Mouse (Mus musculus) large intestine, adult 2 months (tissue): ENCODE measurements at regions not wholly inside any gene's neighbourhood (a gene's known extent, or its start where the extent isn't known, plus 50 kb on each side); places are given as distances from the start of the nearest gene placed in this dataset.

Source experiments
- DNase-seq: peaks from one replicate; pipeline ENCODE4 v3.0.0-alpha.2; 2012; ENCODE audit warnings: low read depth, low spot score
- WGBS: fragments of 180-500 bp; shearing (Covaris S2); methylation state at CpG from one replicate; pipeline ENCODE4 v1.1.7; 2018; 5-methylcytosine and 5-hydroxymethylcytosine counted together

DNA sequence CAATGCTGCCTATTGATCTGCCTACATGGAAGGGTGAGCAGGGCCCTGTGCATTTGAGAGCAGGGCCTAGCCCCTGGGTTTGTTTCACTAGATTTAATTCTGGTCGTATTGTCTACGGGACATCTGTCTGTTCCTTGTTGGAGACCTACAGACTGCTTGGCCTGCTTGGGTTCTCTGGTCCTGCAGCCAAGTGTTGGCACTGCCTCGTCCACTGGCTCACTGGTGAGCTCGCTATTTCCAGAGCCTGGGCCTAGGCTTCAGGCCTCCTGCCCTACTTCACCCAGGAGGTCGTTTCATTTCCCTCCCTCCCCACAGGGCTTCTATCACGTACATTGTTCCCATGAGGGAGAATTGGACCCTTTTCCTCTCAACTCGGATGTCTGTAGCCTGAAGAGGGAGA, 62.2 kb upstream of the Blcap start:
- WGBS: 57% methylated on average over 7 of the region's 7 CpGs
- DNase-seq: no peak

DNA sequence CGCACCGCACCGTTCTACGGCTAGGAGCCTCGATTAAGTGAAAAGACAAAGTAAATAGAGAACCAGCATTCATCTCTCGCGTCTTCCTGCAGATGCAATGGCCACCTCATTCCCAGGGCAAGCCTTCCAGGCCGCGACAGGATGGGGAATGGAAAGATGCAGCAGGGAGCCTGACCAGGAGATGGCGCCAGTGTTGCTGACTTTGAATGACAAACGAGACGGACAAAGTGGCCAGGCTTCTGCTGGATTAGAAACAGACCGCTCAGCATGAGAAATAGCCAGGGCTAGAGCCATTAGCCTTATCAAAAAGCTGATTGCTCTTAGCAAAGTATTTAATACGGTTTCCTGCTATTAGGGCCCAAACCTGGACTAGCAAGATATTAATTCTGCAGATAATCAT, 64.6 kb upstream of the Blcap start:
- peak; percentile 52 for DNase-seq
- 5% methylated on average over 14 of the region's 14 CpGs for WGBS

DNA sequence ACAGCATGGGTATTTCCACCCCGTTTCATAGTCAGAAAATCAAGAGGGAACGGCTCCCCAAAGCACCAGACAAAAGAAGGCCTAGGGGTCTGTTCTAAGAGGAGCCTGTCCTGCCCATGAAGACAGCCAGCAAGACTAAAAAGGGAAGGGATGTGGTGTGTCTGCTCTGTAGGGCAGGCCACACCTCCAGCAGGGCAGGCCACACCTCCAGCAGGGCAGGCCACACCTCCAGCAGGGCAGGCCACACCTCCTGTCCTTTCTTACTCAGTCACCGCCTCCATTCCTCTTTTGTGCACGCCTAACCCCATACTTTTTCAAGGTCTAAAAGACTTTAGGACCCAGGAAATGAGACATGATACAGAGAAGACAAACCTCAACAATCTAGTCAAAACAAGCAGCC, 69.8 kb upstream of the Blcap start:
- DNase-seq: no peak
- WGBS: 24% methylated on average over 4 of the region's 4 CpGs

DNA sequence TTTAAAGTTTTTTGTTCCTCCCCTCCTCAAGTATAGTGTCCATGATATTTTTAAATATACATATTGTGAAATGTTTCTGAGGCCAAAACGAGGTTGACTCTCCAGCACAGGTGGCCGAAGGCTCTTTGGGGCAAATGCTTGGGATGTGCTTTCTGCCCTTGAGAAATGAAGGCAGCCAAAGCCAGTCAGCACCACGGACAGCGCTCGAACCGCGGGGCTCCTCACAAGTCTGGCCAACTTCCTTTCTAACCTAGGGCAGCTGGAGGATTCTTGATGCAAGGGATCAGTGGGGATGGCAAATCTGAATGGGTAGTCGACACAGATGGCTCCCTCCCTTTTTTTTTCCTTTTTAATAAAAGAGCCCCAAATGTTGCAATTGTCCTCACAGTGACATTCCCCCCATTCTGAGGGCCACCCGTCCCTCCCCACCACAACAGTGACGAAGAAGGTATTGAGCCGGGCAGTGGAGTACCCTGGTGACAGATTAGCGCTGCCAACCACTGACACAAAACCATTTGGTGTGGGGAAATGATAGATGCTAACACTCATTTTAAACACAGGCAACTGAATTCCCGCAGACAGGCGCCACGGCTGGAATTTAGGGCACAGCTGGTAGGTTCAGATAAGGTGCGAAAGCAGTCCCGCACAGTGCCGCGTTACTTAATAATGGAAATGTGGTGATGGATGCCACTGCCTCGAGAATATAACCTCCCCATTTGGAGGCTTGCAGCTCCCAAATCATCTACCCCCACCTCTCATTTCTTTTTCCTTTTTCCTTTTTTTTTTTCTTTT, 73.4 kb upstream of the Ctnnbl1 start:
- DNase-seq: no peak
- WGBS: 31% methylated on average over 20 of the region's 20 CpGs

DNA sequence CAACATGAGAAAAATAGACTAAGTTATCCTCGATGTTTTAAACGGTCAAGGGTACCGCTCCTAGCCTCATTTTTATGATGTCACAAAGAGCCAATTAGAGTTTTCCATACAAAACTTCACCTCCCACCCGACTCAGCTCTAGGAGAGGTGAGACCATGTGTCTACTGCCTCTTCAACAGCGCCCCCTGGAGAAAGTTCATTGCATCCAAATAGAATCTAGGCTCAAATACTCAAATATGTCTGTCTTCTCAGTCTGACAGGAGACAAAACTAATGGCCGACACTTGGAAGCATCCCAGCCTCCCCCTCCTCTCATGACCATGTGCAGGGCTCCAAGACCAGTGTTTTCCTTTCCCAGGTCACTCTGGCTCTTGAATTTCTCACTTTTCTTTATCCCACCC, 72.7 kb upstream of the Ctnnbl1 start:
- WGBS: 54% methylated on average over 6 of the region's 6 CpGs

DNA sequence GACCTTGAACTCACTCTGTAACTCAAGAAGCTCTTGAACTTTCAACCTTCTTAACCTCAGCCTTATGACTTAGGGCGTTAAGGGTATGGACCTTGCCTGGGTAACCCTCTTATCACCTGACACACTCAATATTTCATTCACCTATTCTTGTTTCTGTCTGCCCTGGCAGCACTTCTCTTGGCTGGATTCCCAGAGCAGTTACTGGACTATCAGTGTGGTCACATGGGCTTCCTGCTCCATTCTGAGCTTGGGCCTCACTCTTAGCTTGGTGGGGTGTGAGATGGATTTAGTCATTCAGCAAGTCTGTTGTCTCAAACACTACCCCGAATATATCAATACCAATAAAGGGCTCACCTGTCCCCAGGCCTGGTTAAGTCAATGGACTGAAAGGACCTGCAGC, 67.0 kb upstream of the Ctnnbl1 start:
- WGBS: 33% methylated on average over 2 of the region's 2 CpGs

More for the DNA sequence above, 72.7 kb upstream of the Ctnnbl1 start:
- DNase-seq: no peak

DNA sequence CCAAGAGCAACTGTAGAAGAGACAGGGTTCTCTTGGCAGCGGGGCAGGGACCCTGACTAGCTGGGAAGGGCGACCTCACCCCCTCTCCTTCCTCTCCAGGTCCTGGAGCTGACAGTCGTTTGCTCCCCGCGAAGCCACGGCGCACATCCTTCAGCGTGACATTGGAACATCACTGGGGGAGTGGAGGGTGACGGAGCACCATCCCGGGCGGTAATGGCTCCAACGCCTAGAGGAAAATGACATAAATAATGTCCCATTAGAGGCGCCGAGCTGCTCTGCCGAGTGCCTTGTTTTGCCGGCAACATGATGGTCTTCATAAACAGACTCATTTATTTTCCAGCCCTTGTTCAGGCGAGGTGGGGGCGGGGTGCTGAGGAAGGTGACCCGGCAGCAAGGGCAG, 62.3 kb upstream of the Ctnnbl1 start:
- DNase-seq: no peak
- 59% methylated on average over 19 of the region's 19 CpGs for WGBS

More for the DNA sequence above, 67.0 kb upstream of the Ctnnbl1 start:
- no peak for DNase-seq

DNA sequence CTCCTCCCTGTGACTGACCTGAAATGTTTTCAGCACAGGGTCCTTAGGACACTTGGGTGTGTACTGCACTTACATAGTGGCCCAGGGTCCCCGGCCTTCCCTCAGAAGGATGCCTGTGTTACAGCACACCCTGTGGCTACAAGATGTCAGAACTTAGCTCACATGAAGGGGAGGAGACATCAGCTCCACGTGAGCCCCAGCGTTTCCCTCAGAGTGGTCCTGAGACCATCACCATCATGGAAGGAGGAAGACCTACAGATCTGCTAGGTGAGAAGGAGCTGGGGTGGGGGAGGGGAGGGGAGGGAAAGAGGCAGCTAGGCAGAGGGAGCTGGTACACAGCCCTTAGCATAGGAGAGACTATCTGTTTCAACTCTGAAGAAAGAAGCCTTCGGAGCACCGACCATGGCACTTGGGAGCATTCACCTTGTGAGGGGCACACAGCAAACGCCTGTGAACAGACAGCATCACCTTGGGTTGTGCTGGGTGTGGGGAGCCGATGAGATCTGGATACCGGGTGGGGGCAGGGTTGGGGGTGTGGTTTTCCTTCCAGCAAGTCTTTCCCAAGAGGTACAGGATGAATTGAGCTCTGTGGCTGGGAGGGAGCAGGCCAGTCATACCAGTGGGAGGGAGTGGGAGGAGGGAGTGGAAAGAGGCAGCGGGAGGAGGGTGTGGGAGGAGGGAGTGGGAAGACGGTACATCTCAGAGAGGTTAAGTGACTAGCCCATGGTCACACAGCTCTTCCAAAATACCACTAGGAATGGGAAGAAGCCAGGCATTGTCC, 60.6 kb upstream of the Ctnnbl1 start:
- WGBS: 42% methylated on average over 10 of the region's 10 CpGs
- DNase-seq: no peak

DNA sequence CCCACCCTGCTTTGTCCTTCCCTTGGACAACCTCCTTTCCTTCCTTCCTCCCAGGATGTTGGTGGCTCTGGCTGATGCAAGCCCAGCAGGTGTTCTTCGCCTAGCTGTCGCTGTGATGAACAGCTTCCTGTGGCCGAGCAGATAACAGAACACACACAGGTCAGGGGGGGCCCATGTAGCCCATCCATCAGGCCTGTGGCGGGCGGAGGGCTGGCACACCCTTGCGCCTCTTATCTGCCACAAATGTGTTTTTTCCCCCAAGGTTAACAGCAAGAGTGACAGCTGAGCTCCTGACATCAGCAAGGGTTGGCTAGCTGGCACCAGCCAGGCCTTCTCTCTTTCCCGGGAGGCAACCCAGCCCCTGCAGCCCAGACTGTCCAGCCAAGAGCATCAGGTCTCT, 59.9 kb upstream of the Ctnnbl1 start:
- WGBS: 24% methylated on average over 7 of the region's 7 CpGs
- no peak for DNase-seq

DNA sequence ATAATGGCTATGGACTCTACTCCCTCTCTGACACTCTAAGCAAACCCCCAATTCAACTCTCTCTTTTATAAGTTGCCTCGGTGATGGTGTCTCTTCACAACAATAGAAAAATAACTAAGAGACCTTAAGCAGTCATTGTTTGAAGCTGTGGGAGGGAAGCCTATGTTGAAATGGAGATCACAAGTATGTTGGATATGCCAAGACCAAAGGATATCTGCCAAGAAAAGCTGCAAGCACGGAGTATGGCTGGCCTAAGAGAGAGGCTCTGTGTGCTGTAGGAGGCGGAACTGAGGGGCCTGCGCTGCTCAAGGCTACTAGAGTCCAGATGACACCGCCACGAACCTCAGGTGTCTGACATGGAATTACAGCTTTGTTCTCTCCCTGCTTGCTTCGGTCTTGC, 55.3 kb upstream of the Ctnnbl1 start:
- DNase-seq: no peak
- WGBS: 76% methylated on average over 7 of the region's 7 CpGs
